Mouse (Mus musculus): ENCODE measurements around the gene Ubxn4. TPM values are rescaled to one million over a fixed set of nuclear protein-coding genes. Genes with fewer than 3 reads are reported as not detected.

Ubxn4 gene
- polyA plus RNA-seq (2017; shearing (Covaris generic)) = 190 TPM

GRCm38 (mm10) chr1:128243627-128243995 lies at the start of gene Ubxn4:
TSS of gene Ubxn4 (plus strand) at chr1:128243964.

GRCm38 (mm10) chr1:128328218-128328617 lies 84.5 kb downstream of the Ubxn4 start, which contains the start of gene Lct:
TSS of gene Lct (minus strand) at chr1:128328318.

Other genes starting within 250 kb of the Ubxn4 start
- gene Zranb3, start 140.9 kb upstream of the Ubxn4 start, polyA plus RNA-seq (2017; shearing (Covaris generic)) = 1.4 TPM
- 64.1 TPM for gene R3hdm1, start 140.7 kb upstream of the Ubxn4 start, polyA plus RNA-seq (2017; shearing (Covaris generic))
- 0.13 TPM for gene Lct, start 84.4 kb downstream of the Ubxn4 start, polyA plus RNA-seq (2017; shearing (Covaris generic))
- gene Mcm6, start 115.7 kb downstream of the Ubxn4 start, polyA plus RNA-seq (2017; shearing (Covaris generic)) = 67.1 TPM
- gene Dars, start 173.4 kb downstream of the Ubxn4 start, polyA plus RNA-seq (2017; shearing (Covaris generic)) = 113 TPM

Data from effector memory CD4-positive, alpha-beta T cell, adult 7 months (primary cell).